Mouse (Mus musculus) A20 (cell line): ENCODE data around the gene Coq8b.

Experiments used
- DNase-seq: peaks from one replicate; pipeline ENCODE4 v3.0.0-alpha.2; 2011; ENCODE audit warnings: low read depth, low spot score

Gene Coq8b

DNA sequence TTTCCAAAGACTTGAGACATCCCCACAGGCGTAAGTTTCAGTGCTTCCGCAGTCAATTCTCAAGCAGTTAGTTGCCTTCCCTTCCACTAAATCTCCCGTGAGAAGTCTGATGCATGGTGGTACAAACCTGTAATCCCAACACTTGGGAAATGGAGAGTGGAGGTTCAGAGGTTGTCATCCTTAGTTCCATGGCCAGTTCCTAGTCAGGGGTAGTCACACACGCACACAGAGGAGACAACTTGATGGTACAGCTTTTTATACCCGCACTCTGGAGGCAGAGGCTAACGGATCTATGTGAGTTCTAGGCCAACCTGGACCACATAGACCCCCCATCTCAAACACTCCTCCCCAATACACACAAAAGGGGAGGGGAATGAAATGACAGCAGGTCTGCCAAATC is 4.0 kb upstream of the Coq8b start:
- no peak for DNase-seq

GRCm38 (mm10) chr7:27230781-27231180 is 2.0 kb upstream of the Coq8b start:
- peak; percentile 61 for DNase-seq

GRCm38 (mm10) chr7:27231693-27232331 is 1.0 kb upstream of the Coq8b start:
- DNase-seq: no peak

- DNase-seq: no peak
Observed at GRCm38 (mm10) chr7:27233300-27233699, 477 bp downstream of the Coq8b start.

- DNase-seq: no peak
Observed at GRCm38 (mm10) chr7:27235726-27236125, 2.9 kb downstream of the Coq8b start.

GRCm38 (mm10) chr7:27237527-27237926 is 4.7 kb downstream of the Coq8b start:
- DNase-seq: no peak

DNA sequence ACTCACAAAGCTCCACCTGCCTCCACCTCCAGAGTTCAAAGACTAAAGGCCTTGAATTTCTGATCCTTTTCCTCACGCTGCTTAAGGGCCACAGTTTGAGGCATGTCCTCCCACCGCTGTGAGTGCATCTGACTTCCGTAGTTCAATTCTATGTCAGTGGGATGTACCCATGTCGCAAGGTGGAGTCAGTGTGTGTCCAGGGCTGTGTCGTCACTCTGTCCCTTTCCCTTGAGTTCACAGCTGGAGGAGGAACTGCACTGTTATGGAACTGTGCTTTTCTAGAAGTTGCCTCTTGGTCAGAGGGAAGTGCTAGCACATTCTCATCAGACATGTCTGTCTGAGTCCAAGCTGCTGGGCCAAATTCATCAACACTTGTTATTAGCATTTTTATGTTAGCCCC is 5.7 kb downstream of the Coq8b start:
- no peak for DNase-seq

GRCm38 (mm10) chr7:27243211-27243610 is 10.4 kb downstream of the Coq8b start:
- DNase-seq: no peak

GRCm38 (mm10) chr7:27244088-27244487 is 11.3 kb downstream of the Coq8b start:
- DNase-seq: peak; percentile 57

DNA sequence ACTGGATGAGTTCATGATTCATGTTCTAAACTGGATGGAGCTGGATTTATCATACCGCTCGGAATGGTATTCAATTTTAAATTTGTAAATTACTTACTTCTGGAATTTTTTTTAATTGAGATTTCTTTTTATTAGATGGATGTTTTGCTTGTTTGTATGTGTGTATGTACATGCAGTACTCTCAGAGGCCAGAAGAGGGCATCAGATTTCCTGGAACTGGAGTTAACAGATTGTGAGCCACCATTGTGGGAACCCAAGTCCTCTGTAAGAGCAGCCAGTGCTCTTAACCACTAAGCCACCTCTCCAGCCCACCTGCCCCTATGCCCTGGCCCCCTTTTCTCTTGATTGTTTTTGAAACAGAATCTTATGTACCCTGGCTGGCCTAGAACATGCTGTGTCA is 16.3 kb downstream of the Coq8b start:
- peak; percentile 57 for DNase-seq

- no peak for DNase-seq
Observed at GRCm38 (mm10) chr7:27249928-27250327, 17.1 kb downstream of the Coq8b start.

DNA sequence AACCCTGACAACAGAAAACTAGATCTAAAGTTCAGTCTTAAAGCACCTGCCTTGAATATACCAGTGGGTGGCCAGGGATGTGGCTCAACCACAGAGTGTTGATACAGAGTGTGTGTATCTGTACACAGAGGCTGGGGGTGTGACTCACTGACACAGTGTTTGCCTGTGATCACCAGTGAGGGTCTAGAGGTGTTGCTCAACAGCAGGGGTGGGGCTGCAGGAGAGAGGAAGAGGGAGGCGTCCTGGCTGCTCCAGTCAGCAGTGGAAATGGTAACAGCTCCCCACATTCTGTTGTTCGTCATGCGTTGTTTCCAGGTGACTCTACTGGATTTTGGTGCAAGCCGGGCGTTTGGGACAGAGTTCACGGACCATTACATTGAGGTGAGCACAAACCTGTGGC is 19.1 kb downstream of the Coq8b start:
- no peak for DNase-seq

GRCm38 (mm10) chr7:27255721-27256120 is 22.9 kb downstream of the Coq8b start:
- no peak for DNase-seq

DNA sequence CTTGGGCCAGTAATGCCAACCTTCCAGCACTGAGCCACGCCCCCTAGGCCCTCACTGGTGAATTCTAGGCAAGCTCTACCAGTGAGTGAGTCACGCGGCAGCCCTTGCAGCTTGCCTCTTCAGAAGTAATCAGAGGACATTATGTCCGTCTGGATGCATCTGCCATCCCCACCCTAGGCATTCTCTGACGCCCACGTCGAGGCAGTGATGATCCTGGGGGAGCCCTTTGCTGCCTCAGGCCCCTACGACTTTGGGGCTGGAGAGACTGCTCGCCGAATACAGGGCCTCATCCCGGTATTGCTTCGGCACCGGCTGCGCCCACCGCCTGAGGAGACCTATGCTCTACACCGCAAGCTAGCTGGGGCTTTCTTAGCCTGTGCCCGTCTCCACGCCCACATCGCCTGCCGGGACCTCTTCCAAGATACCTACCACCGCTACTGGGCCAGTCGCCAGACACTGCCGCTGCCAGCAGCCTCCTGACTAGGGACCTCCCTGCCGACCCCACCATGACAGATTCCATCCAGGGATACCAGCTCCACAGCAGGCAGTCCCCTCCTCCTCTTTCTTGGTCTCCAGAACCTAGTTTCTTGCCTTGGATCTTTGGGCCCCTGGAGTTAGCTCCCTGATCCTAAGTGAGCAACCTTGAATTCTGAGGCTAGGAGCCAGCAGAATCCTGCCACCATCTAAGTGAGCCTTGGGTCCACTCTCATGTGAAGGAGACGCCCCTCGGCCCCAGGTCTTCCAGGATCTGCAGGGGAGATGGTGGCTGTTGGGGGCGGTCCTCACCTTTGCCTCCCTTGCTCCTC is 24.4 kb downstream of the Coq8b start:
- DNase-seq: no peak

DNA sequence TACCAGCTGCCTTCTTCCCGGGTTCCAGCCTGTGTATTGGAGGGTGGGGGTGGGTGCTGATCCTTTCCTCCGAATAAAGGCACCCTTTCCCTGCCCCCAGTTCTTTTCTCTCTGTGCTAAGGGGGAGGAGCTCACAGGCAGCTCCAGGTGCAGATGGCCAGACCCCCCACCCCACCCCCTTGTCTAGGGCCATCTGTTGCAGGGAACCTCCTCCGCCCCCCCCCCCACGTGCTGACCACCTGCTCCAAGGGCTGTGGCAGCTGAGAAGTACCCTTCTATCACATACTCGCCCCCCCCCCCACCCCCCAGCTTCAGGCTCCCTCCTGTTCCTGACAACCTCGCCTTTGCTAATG is 25.0 kb downstream of the Coq8b start:
- no peak for DNase-seq

GRCm38 (mm10) chr7:27258205-27258899 is 25.5 kb downstream of the Coq8b start, which contains the start of gene Numbl:
Gene Numbl, plus strand, starts transcription at chr7:27258433.
- peak; percentile 95 for DNase-seq

DNA sequence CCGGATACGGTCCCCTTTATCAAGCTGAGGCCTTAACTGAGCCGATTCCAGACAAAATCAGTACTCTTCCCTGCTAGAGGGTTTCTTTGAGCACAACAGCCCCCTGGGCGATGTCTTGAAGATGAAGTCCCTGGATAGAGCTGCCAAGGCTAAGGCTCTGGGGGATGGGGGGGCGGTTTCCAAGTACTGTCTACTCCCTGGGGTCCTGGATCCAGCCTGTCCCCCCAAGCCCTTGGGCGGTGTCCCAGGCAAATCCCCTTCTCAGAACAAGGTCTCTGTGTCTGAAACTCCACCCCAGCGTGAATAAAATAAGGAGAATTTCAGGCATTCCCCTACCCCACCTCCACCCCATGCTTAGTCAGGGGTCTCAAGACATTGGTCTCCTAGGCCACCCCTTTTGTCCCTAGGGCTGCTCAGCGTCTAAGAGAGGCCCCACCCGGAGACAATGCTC is 26.5 kb downstream of the Coq8b start:
- DNase-seq: no peak

GRCm38 (mm10) chr7:27259771-27260170 is 26.9 kb downstream of the Coq8b start:
- no peak for DNase-seq

GRCm38 (mm10) chr7:27260856-27261255 is 28.0 kb downstream of the Coq8b start:
- no peak for DNase-seq

- no peak for DNase-seq
Observed at GRCm38 (mm10) chr7:27261888-27262287, 29.1 kb downstream of the Coq8b start.

- no peak for DNase-seq
Observed at GRCm38 (mm10) chr7:27264761-27265160, 31.9 kb downstream of the Coq8b start.

GRCm38 (mm10) chr7:27266515-27267128 is 33.8 kb downstream of the Coq8b start:
- no peak for DNase-seq
